8 mouse cellular contexts compared by ENCODE assay signal in genomic region chr13:113699415-113699873, GRCm38 (mm10). TPM values are rescaled to one million over a fixed set of nuclear protein-coding genes. Genes with fewer than 3 reads are reported as not detected.
A peak's percentile ranks its signal among the peaks of the same experiment; 100 is the strongest.
DNase-seq lines count a peak whose midpoint lies in the region; ATAC-seq and TF ChIP-seq lines count a peak whose summit lies in the region.

No protein-coding gene starts in this region.

- no peaks in the 10 kb centered on the region for H3K4me1 ChIP-seq in heart, embryonic 12.5 days (replicated peaks)
- H3K4me1 ChIP-seq in heart, embryonic 10.5 days: no peaks in the 10 kb centered on the region
- H3K4me1 ChIP-seq in hindbrain, embryonic 15.5 days (replicated peaks): peaks cover 6% of the 10 kb centered on the region
- H3K4me1 ChIP-seq in midbrain, embryonic 12.5 days: peaks cover 22% of the 10 kb centered on the region
- no peaks in the 10 kb centered on the region; the same call in 1 of the 2 replicates for H3K4me1 ChIP-seq in intestine, embryonic 15.5 days (replicated peaks)

- peaks cover 4% of the 10 kb centered on the region; the same call in 1 of the 2 replicates for H3K9me3 ChIP-seq in heart, embryonic 12.5 days (replicated peaks)
- no peaks in the 10 kb centered on the region for H3K9me3 ChIP-seq in heart, embryonic 10.5 days
- H3K9me3 ChIP-seq in hindbrain, embryonic 15.5 days: no peaks in the 10 kb centered on the region
- no peaks in the 10 kb centered on the region for H3K9me3 ChIP-seq in midbrain, embryonic 12.5 days
- no peaks in the 10 kb centered on the region for H3K9me3 ChIP-seq in intestine, embryonic 15.5 days

- no peak overlapping the region for H3K9ac ChIP-seq in heart, embryonic 12.5 days
- H3K9ac ChIP-seq in hindbrain, embryonic 15.5 days: no peak overlapping the region
- H3K9ac ChIP-seq in midbrain, embryonic 12.5 days (replicated peaks): no peak overlapping the region
- no peak overlapping the region for H3K9ac ChIP-seq in intestine, embryonic 15.5 days

- no peak for TF ChIP-seq CTCF in brain, embryonic 14.5 days (IDR thresholded peaks at IDR 0.05; ENCODE audit: borderline replicate concordance, extremely low read depth, insufficient read depth, insufficient read length)

- H3K4me2 ChIP-seq in heart, embryonic 12.5 days: peak overlapping the region; percentile 11; the same call in 1 of the 2 replicates
- no peak overlapping the region for H3K4me2 ChIP-seq in hindbrain, embryonic 15.5 days
- H3K4me2 ChIP-seq in midbrain, embryonic 12.5 days (replicated peaks): no peak overlapping the region; the same call in 1 of the 2 replicates
- H3K4me2 ChIP-seq in intestine, embryonic 15.5 days (replicated peaks): no peak overlapping the region

- WGBS in heart, embryonic 12.5 days: 29% methylated on average over 11 of the region's 11 CpGs
- WGBS in heart, embryonic 10.5 days: 27% methylated on average over 11 of the region's 11 CpGs
- WGBS in hindbrain, embryonic 15.5 days: 41% methylated on average over 11 of the region's 11 CpGs
- WGBS in midbrain, embryonic 12.5 days: 27% methylated on average over 11 of the region's 11 CpGs
- 54% methylated on average over 11 of the region's 11 CpGs for WGBS in intestine, embryonic 15.5 days

- H3K36me3 ChIP-seq in heart, embryonic 12.5 days: no peaks in the 10 kb centered on the region
- H3K36me3 ChIP-seq in heart, embryonic 10.5 days: no peaks in the 10 kb centered on the region
- H3K36me3 ChIP-seq in hindbrain, embryonic 15.5 days: no peaks in the 10 kb centered on the region
- H3K36me3 ChIP-seq in midbrain, embryonic 12.5 days: no peaks in the 10 kb centered on the region
- H3K36me3 ChIP-seq in intestine, embryonic 15.5 days: no peaks in the 10 kb centered on the region

- no peak for ATAC-seq in heart, embryonic 12.5 days (ENCODE audit: insufficient number of reproducible peaks, low FRiP score)
- ATAC-seq in hindbrain, embryonic 15.5 days (ENCODE audit: low FRiP score, low read depth): peak; percentile 47; the same call in 1 of the 2 replicates
- peak; percentile 67 for ATAC-seq in midbrain, embryonic 12.5 days (ENCODE audit: low FRiP score, low read depth)
- no peak for ATAC-seq in monocyte, adult 5-6 weeks (replicated peaks; ENCODE audit: insufficient number of reproducible peaks, low FRiP score, low TSS enrichment, poor library complexity, severe bottlenecking)
- ATAC-seq in intestine, embryonic 15.5 days: no peak

- H3K4me3 ChIP-seq in heart, embryonic 12.5 days: no peak overlapping the region
- H3K4me3 ChIP-seq in heart, embryonic 10.5 days: no peak overlapping the region
- H3K4me3 ChIP-seq in hindbrain, embryonic 15.5 days: no peak overlapping the region
- no peak overlapping the region for H3K4me3 ChIP-seq in midbrain, embryonic 12.5 days
- no peak overlapping the region for H3K4me3 ChIP-seq in intestine, embryonic 15.5 days (replicated peaks)

- TF ChIP-seq POLR2A in brain, embryonic 14.5 days (IDR thresholded peaks at IDR 0.05; ENCODE audit: borderline replicate concordance, extremely low read depth, insufficient read depth, insufficient read length, poor library complexity, severe bottlenecking): no peak

- H3K27ac ChIP-seq in heart, embryonic 12.5 days (ENCODE audit: poor library complexity, severe bottlenecking): no peak overlapping the region
- H3K27ac ChIP-seq in heart, embryonic 10.5 days: no peak overlapping the region
- no peak overlapping the region for H3K27ac ChIP-seq in hindbrain, embryonic 15.5 days (replicated peaks)
- H3K27ac ChIP-seq in midbrain, embryonic 12.5 days (replicated peaks): no peak overlapping the region
- H3K27ac ChIP-seq in intestine, embryonic 15.5 days: no peak overlapping the region

- no peaks in the 10 kb centered on the region for H3K27me3 ChIP-seq in heart, embryonic 12.5 days (replicated peaks)
- H3K27me3 ChIP-seq in heart, embryonic 10.5 days (ENCODE audit: insufficient read depth, poor library complexity, severe bottlenecking): no peaks in the 10 kb centered on the region
- H3K27me3 ChIP-seq in hindbrain, embryonic 15.5 days: no peaks in the 10 kb centered on the region
- 0 out of 2 replicates have a peak, but pooled peaks cover 3% of the 10 kb centered on the region for H3K27me3 ChIP-seq in midbrain, embryonic 12.5 days
- no peaks in the 10 kb centered on the region for H3K27me3 ChIP-seq in intestine, embryonic 15.5 days (replicated peaks)

- no peak for DNase-seq in heart, embryonic 10.5 days (ENCODE audit: low spot score)
- DNase-seq in brain, embryonic 14.5 days (ENCODE audit: low read depth): peak; percentile 60
- no peak for DNase-seq in adrenal gland, adult 8-10 months

RNA-seq across cellular contexts. Expression of gene Hspb3, which starts 36.0 kb away (rescaled TPM):
- 55.3 and 59.7 TPM in 2 replicates for polyA plus RNA-seq in heart, embryonic 12.5 days (2016; fragmentation: Nextera tagmentation; extraction: Ambion mirVana)
- polyA plus RNA-seq in heart, embryonic 10.5 days (2016; fragmentation: Nextera tagmentation; extraction: Ambion mirVana): 42.9 and 76.4 TPM in 2 replicates
- polyA plus RNA-seq in brain, embryonic 14.5 days (2012; rRNA removed): 0.11 and 0.44 TPM in 2 replicates
- polyA plus RNA-seq in hindbrain, embryonic 15.5 days (2015; fragmentation: Nextera tagmentation; extraction: Ambion mirVana): 0.19 and 0.21 TPM in 2 replicates
- polyA plus RNA-seq in midbrain, embryonic 12.5 days (2016; fragmentation: Nextera tagmentation; extraction: Ambion mirVana): 0.31 TPM in 1 of 2 replicates, not detected in the other
- not detected in 3 replicates for total RNA-seq in monocyte, adult 5-6 weeks (2017)
- not detected for total RNA-seq in adrenal gland, adult 8-10 months (2022)
- polyA plus RNA-seq in intestine, embryonic 15.5 days (2015; fragmentation: Nextera tagmentation; extraction: Ambion mirVana): not detected in 2 replicates

Comparison
In these comparisons a context has a peak if more than half of its experiments do, and no peak if none do; other contexts are left out.
1. ATAC-seq: peak in hindbrain, embryonic 15.5 days (single experiment) and midbrain, embryonic 12.5 days (single experiment); none in heart, embryonic 12.5 days (single experiment), monocyte, adult 5-6 weeks (single experiment) and intestine, embryonic 15.5 days (single experiment).
2. RNA of gene Hspb3, which starts 36.0 kb away (polyA plus RNA-seq): 55.3 to 59.7 TPM in heart, embryonic 12.5 days and 42.9 to 76.4 TPM in heart, embryonic 10.5 days; 0.19 to 0.21 TPM in hindbrain, embryonic 15.5 days, 0.31 TPM in midbrain, embryonic 12.5 days, not detected in intestine, embryonic 15.5 days and 0.11 to 0.44 TPM in brain, embryonic 14.5 days; every median in the first group is over 10 times any median in the second.